Mouse (Mus musculus) c-Kit-positive CD71-positive TER-119-negative erythroid progenitor cells, embryonic 14.5 days (primary cell): ENCODE measurements around the gene Akap2.
"Not testable (repeated sequence)": the region's sequence is repeated elsewhere in the genome, so short reads cannot be mapped to it uniquely, and the experiment has no call there.

Source experiments
- DNase-seq: peaks from one replicate; pipeline ENCODE4 v3.0.0-alpha.2; 2013; ENCODE audit warnings: low read depth

The Akap2 gene

GRCm38 (mm10) chr4:57867454-57867853 lies 150.0 kb downstream of the Akap2 start:
- DNase-seq = no peak

GRCm38 (mm10) chr4:57879137-57879536 lies 161.7 kb downstream of the Akap2 start:
- DNase-seq = no peak

DNA sequence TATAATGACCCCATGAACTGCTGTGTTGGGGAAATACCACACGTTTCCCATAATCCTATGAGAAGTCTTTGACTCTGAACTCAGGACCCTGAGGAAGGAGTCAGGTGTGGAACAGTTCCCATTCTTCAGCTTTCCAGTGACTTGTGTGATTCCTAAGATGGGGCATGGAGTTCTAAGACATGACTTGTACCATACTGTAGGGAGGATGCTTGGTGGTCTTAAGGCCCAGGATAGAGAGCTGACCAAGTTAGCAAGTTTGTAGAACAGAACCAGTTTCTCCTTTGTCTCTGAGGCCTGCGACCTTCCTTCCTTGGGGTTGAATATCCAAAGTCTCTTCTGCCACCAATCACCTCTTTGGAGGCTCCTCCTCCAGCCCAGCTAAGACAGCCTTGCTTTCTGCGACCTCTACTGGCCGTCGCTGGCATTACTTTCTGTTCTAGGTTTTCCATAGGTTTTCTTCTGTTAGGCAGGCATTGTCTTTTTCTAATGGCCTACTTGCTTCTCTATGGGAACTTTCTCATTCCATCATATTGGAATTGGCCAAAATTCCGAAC lies 162.4 kb downstream of the Akap2 start:
- peak; percentile 53 for DNase-seq

DNA sequence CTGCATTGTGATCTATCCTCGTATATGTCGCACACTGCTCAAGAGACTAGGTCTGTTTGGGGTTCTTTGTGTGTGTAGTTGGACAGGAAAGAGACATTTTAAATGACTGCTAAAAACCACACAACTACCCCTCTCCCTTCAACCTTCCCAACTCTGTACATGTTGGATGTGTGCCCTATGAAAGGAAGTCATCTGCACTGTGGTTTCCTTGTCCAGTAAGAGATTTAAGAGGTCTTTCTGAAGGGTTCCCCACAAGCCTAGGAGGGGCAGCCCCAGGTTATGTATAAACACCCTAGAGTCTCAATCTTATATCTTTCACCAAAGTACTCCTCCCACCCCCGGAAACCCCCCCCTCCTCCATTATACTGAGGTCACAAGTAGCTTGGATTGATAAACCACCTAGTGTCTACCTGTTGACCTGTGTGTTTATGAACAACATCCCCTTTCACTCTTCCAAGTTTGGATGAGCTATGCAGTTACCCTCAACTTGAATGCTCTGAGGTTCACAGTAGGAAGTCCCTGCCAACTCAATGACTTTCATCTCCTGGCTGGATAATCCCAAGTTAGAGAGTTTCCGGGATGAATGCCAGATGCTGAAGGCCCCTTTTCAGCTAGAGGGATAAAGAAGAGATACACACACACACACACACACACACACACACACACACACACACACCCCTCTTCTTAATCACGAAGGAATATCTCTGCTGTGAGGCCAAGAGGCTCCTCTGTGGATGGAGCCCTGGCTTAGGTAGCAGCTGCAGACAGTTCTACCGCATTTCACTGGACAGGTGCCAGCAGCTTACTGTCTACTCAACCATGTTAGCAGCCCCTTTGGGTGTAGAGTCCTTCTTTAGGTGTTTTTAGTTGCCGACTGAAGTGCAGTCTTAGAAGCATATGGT lies 166.3 kb downstream of the Akap2 start:
- DNase-seq = no peak

GRCm38 (mm10) chr4:57884511-57884910 lies 167.1 kb downstream of the Akap2 start:
- no peak for DNase-seq

DNA sequence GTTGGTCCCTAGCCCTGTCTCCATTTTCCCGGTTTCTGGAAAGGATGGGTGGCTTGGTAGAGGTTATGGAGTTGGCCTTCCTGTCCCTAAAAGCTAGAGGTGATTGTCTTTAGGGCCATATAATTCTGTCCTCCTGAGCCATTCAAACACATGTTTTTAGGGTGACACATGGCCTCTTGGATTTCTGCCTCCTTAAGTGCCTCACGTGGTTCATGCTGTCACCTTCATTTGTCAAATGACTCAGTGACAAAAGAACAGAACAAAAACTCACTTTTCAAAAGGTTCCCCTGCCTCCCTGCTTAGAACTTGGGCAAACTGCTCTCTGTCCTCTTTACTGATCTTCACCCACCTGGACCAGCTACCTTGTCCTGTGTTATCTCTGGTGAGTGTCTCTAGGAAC lies 167.7 kb downstream of the Akap2 start:
- DNase-seq = no peak

DNA sequence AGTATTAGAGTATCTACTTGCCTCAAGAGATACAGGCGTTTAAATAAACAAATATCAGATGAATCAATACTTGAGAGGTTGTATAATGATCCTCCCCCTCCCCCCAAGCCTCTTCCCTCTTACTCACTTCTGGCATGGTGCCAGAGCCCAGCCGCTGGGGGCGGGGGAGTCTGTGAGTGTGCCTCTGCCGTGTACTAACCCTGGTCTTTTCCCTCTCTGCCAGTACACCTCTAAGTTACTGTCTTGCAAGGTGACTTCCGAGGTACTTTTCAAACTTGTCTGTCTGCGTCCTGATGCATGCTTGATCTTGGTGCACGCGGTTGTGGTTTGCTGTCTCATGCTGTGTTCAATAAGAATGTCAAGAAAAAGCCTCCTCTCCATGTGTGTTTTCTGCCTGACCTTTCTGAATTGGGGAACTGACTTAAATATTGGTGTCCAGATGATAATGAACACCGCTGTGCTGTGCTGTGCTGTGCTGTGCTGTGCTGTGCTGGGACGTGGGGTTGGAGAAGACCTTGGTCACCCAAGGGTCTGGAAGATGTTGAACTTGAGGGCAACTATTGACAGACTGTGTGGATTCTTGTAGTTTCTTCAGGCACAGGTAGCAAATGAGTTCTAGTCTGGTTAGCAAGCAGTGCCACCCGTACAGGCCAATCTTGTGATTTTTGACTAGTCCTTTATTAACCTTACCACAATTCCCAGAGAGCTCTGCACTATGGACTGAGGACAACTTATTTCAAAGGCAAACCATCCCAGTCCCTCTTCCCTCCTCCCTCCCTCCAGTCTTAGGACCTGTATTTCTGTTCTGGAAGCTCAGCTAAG lies 168.8 kb downstream of the Akap2 start:
- no peak for DNase-seq

GRCm38 (mm10) chr4:57886888-57887230 lies 169.4 kb downstream of the Akap2 start:
- no peak for DNase-seq

DNA sequence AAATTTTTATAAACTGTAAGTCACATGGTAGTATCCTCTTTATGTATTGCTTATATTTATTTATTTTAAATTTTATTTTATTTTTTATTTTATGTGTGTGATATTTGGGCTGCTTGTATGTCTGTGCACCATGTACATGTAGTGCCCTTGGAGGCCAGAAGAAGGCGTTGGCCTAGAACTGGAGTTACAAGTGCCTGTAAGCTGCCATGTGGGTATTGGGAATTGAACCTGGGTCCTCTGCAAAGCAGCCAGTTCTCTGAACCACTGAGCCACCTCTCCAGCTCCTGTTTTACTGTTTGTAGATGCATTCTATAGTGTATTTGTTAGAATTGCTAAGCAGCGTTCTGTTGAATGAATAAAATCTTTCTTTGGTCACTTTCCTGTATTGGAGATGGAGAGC lies 170.8 kb downstream of the Akap2 start:
- DNase-seq = no peak

DNA sequence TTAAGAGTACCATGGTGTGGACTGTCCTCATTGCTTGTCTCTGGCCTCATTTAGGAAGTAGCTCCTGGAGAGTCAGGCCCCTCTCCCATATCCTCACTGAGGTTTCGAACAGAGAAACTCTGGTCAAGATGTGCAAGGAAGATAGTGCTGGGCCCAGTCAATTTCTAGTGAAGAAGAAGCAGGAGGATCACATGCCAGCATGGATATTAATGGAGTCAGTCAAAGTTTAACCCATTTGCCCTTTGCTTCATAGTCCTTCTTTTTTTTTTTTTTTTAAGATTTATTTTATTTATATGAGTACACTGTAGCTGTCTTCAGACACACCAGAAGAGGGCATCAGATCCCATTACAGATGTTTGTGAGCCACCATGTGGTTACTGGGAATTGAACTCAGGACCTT lies 171.5 kb downstream of the Akap2 start:
- DNase-seq = not testable (repeated sequence)

- no peak for DNase-seq
Measured at GRCm38 (mm10) chr4:57889773-57890172, 172.3 kb downstream of the Akap2 start.

DNA sequence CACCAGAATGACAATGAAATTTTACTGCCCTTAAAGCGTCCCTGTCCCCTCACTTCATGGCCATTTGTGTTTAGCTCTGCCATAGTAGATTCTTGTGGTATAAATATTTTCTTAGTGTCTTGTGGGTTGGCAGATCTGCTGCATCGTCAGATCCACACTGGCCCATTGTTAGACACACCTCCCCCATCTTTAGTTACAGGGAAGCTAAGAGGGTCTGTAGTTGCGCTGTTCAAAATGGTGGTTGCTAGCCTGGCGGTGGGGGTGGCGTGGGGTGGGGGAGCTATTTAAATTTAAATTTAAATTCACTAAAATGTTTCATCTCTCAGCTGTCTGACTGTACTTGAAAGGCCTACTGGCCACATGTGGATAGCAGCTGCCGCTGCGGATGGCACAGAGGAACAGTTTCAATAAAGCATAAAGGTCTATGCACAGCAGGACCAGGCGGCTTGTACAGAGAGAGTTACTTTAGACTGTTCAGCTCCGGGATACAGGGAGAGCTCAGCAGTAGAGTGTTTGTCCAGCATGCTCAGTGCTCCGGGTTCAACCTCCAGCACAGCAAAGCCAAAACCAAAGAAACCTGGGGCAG lies 174.6 kb downstream of the Akap2 start:
- no peak for DNase-seq

DNA sequence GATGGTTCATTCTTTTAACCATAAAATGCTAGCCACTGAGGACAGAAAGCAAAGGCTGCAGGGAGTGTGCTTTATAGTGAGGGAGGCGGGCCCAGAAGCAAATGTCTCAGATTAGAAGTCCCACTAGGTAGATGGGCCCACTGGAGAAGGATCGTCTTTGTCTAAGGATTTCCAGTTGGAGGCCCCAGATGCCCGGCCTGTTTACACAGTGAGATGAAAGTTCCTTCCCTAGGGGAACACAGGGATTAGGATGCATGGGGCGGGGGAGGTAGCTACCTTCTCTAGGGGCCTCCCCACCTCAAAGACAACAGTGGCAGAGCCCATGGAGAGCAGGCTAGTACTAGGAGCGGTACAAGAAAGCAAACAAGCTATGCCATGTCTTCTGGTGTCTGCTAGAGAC lies 177.7 kb downstream of the Akap2 start:
- no peak for DNase-seq

DNA sequence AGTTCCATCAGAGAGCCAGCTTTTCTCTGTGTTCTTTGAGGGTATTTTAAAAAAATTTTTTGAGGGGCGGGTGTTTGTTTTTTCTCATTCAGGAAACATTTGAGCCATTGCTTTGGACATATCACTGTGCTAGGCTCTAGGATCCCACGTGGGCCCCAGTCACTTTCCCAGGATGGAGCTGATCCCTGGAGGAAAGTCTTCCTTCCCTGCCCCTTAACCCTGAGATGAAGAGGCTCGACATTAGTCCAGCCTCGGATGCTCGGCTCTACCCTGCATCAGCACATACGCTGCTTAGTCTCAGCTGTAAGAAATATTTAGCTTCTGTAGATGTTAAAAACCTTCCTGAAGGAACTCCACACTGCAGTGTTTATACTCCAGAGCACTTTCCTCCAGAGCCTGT lies 178.4 kb downstream of the Akap2 start:
- no peak for DNase-seq

GRCm38 (mm10) chr4:57896631-57897030 lies 179.2 kb downstream of the Akap2 start:
- DNase-seq = no peak

DNA sequence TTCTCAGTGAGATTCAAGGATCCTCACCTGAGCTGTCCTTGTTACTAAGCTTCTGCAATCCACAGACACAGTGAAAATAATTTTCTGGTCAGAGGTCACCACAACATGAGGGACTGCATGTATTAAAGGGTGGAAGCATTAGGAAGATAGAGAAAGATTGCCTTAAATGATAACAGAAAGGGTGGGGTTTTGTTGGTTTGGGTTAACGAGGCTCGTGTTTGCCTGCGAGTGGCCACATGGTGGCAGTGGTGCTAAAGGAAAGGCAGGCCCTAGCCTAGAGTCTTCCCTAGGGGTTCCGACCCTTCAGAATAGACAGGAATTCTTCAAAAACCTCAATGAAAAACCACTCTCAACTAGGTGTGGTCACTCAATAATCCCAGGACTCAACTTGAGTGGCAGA lies 183.8 kb downstream of the Akap2 start:
- DNase-seq = no peak

DNA sequence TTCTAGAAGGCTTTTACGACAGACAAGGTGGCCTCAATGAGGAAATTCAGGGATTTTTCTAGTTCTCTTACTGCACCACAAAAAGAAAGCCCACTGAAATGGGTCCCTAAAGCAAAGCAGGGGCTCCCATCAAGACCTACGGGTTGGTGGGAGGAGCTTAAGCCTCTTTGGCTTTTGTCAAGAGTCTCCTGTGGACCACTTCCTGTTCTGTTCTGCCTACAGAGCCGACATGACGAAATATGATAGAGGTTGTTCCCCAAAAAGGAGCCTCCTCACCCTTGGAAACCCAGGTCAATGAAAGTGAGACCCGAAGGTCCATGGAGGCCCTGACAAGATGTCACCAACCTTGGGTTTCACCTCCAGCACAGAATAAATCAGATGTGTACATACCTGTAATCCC lies 185.2 kb downstream of the Akap2 start:
- DNase-seq = no peak

DNA sequence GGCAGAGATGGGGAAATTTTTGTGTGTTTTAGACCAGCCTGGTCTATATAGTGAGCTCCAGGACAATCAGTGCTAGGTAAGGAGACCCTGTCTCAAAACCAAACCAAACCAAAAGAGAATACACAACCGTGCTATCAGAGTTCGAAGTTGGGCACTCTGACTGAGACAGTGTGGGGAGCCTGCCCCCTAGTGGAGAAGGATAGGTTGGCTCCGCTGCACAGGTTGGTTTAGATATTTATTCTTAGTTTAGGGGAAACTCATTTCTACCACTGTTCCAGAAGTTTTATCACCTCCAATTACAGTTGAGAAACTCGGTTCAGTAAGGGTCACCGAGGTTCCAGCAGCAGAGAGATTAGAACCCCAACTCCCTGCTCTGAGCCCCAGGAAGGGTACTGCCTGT lies 186.8 kb downstream of the Akap2 start:
- DNase-seq = peak; percentile 34

DNA sequence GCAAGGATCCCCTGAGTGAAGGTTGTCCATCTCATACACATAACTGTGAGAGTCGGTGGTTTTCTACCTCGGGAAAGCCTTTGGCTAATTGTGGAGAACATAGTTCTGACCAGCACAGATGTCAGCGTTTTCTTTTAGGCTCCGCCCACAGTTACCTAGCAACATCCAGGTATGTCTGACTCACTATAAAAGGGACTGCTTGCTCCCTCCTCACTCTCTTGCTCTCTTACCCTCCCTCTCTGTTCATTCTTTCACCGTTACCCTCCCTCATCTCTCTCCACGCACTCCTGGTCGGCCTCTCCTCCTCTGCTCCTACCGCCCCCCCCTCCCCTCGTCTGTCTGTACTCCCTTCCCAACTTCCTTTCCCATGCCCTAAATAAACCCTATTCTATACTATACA lies 187.2 kb downstream of the Akap2 start:
- DNase-seq = no peak

GRCm38 (mm10) chr4:57906708-57907107 lies 189.3 kb downstream of the Akap2 start:
- DNase-seq = no peak

- DNase-seq = no peak
Measured at GRCm38 (mm10) chr4:57908860-57909259, 191.4 kb downstream of the Akap2 start.

DNA sequence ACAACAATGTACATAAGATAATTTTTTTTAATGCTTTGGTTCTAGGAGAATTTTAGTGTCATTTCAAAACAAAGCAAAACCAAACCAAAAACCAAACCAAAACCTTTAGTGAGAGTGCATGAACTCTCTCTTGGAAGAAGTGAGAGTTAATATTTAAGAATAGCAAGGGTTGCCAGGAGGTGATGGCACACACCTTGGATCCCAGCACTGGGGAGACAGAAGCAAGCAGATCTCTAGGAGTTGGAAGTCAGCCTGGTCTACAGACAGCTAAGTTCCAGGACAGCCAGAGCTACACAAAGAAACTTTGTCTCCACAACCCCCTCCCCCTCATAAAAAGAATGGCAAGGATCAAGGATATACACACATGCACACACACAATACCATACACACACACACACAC lies 195.6 kb downstream of the Akap2 start:
- DNase-seq = no peak
